Comparison of ENCODE assay signal across 8 mouse cellular contexts in the genomic region with DNA sequence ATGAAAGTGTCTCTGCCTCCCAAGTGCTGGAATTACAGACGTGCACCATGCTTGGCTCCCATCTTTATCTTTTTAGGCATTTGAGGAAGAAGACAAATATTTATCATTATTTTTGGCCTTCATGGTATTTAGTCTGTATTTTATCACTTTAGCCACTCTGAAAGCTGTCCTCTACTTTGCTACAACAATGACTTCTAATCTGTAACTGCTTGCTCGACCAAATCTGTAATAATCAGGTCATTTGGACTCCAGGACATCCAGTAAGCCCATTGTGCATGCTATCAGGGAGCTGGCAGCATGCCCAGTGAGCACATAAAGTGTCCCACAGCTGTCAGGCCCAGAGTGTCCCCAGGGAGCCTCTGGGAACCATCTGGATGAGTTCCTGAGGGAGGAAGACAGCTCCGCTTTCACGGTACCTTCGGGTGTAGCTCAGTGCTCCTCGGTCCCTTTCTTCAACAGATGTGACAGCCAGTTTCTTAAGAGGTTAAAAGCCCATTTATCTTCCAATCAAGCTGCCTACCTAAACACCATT.
A peak's percentile ranks its signal among the peaks of the same experiment; 100 is the strongest.
DNase-seq lines count a peak whose midpoint lies in the region; ATAC-seq and TF ChIP-seq lines count a peak whose summit lies in the region.

No protein-coding gene starts in this region.

- no peak overlapping the region for H3K27ac ChIP-seq in layer of hippocampus, adult 2 months
- H3K27ac ChIP-seq in intestine, embryonic 15.5 days, result no peak overlapping the region

- 50% methylated on average over 6 of the region's 6 CpGs for WGBS in intestine, embryonic 15.5 days

- no peaks in the 10 kb centered on the region for H3K4me1 ChIP-seq in intestine, embryonic 15.5 days (replicated peaks)

- peak; percentile 17 for DNase-seq in layer of hippocampus, adult 11-12 months (ENCODE audit: low spot score)
- DNase-seq in layer of hippocampus, adult 2 months (ENCODE audit: low spot score in 2 of 2), result no peak
- DNase-seq in adrenal gland, adult 2 months, result peak; percentile 79
- peak; percentile 80 for DNase-seq in gastrocnemius, postnatal 14 days
- DNase-seq in lung, postnatal 36 days, result peak; percentile 74
- DNase-seq in spleen, postnatal 14 days (ENCODE audit: low spot score in 2 of 2), result no peak
- DNase-seq in urinary bladder, adult 2 months (ENCODE audit: low spot score), result no peak

- H3K27me3 ChIP-seq in intestine, embryonic 15.5 days (replicated peaks), result no peaks in the 10 kb centered on the region

- 0 out of 2 replicates have a peak, but pooled peaks have one; percentile 25 for ATAC-seq in intestine, embryonic 15.5 days

- no peak overlapping the region for H3K4me2 ChIP-seq in intestine, embryonic 15.5 days (replicated peaks)

- H3K9me3 ChIP-seq in intestine, embryonic 15.5 days, result no peaks in the 10 kb centered on the region

- no peak overlapping the region for H3K4me3 ChIP-seq in layer of hippocampus, adult 2 months
- H3K4me3 ChIP-seq in intestine, embryonic 15.5 days (replicated peaks), result no peak overlapping the region

- intact Hi-C loops in gastrocnemius, postnatal 14 days (cut with DNase I; ENCODE audit: low total_unique reads), result no loop called here

- no peaks in the 10 kb centered on the region for H3K36me3 ChIP-seq in intestine, embryonic 15.5 days

- no peak overlapping the region for H3K9ac ChIP-seq in intestine, embryonic 15.5 days

- TF ChIP-seq CTCF in layer of hippocampus, adult 2 months (conservative IDR thresholded peaks at IDR 0.05), result no peak

Comparison
In these comparisons a context has a peak if more than half of its experiments do, and no peak if none do; other contexts are left out.
1. DNase-seq: peak in layer of hippocampus, adult 11-12 months (single experiment), adrenal gland, adult 2 months (single experiment), gastrocnemius, postnatal 14 days (single experiment) and lung, postnatal 36 days (single experiment); none in layer of hippocampus, adult 2 months (0 of 2), spleen, postnatal 14 days (0 of 2) and urinary bladder, adult 2 months (single experiment).